Mouse (Mus musculus) frontal cortex, postnatal 36 days (tissue): ENCODE measurements at regions not wholly inside any gene's neighbourhood (a gene's known extent, or its start where the extent isn't known, plus 50 kb on each side); places are given as distances from the start of the nearest gene placed in this dataset.

Experiments
- DNase-seq, 2 experiments: peaks; one replicate each; pipeline ENCODE4 v3.0.0; 2022; ENCODE audit warnings: low spot score in 2 of 2

GRCm38 (mm10) chr6:78899952-78900351, 431.3 kb upstream of the Reg3g start:
- peak in 1 of 2 experiments; percentile 29 for DNase-seq

DNA sequence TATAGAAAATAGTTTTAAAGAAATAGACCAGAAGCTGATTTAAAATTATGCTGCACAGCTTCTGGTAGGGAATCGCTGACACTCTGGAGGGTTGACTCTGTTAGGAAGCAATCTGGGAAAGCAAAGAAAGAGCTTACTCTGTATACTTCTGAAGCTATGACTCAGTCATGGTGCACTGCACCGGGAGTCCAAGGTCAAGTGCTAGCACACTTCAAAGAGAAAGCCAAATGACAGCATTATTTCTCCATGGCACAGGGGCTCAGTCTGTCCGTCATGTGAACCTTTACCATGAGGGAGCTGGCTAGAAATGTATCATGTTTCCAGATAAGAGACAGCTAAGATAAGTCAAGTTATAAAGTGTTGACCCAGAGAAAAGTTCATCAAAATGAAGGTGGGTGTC, 424.1 kb upstream of the Reg3g start:
- DNase-seq, result no peak

GRCm38 (mm10) chr6:78863031-78863430, 394.4 kb upstream of the Reg3g start:
- no peak for DNase-seq

DNA sequence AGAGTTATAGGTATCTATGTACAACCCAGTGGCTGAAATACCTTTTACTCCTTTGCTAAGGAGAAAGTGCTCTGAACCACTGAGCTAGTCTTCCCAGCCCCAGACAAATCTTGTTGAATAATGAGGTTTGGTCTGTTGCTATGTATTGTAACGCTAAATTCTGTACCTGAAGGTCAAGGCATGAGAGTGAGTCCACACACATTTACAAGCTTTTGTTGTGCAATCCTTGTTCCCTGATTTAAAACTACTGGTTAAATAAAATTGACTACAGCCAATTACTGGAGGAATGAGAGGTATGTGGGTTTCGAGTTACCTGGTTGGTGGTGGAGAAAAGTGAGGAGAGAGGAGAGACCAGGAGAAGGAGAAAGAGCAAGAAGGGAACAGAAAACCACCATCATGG, 372.6 kb upstream of the Reg3g start:
- DNase-seq, result no peak

- DNase-seq, result no peak
Observed at GRCm38 (mm10) chr6:78825901-78826629, 357.4 kb upstream of the Reg3g start.

DNA sequence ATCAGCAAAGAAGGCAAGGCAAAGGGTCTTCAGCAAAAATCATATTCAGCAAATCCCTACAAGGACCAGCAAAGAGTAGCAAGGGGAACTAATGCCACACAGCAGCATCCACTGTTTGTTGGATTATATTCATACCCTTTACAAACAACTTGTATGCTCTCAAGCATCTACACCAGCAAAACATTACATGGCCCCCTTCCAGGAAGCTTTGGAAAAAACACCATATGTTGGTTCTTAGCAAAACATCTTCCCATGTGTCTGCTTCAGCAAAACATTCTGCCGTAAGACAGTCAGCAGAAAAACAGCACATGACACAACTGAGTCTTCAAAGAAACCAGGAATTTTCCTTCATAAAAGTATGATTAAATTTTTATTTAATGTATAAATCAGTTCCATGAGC, 352.6 kb upstream of the Reg3g start:
- DNase-seq, result no peak

DNA sequence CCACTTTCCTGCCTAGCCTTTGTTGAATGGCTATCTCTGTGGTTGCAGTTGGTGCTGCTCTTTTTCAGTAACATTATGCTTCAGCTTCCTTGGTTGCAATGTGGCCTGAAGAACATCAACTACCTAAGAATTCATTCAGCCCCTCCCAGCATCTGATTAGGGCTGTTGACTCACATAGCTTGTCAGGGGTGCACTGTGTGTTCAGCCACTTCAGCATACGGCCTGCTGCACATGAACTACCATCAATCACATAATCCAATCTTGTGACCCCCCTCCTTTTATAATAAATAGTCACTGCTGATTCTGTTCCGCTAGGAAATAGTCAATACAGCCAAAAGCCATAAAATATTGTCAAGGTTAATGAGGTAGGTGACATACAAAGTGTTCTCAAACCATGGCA, 328.3 kb upstream of the Reg3g start:
- DNase-seq, result no peak

- DNase-seq, result no peak
Observed at GRCm38 (mm10) chr6:78788972-78789371, 320.3 kb upstream of the Reg3g start.

DNA sequence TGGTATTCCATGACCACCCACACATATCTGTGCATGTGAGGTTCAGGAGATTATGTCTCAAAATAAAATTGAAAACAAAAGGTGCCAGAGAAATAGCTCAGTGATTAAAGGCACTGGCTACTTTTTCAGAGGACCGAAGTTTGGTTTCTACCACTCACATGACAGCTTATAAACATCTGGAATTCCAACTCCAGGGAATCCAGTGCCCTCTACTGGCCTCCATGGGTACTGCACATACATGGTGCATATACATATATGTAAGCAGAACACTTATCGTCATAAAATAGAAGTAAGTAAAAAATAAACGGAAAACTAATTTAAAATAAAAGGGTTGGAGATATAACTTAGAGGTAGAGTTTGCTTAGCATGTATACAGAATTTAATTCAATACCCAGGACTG, 288.9 kb upstream of the Reg3g start:
- no peak for DNase-seq
